Mouse (Mus musculus) forebrain, embryonic 16.5 days (tissue): ENCODE data around the gene Gmfb. TPM values are rescaled to one million over a fixed set of nuclear protein-coding genes. Genes with fewer than 3 reads are reported as not detected.

Experiments used
- ATAC-seq: fragments of 200-750 bp; cut with Nextera tagmentation; 2 replicates; pipeline ENCODE4 v1.8.0; 2017; ENCODE audit warnings: mild to moderate bottlenecking, moderate library complexity
- H3K27ac ChIP-seq: fragments of 300-500 bp; sonication (generic); 2 replicates; pipeline ENCODE4 v1.5.1; 2014; ENCODE audit warnings: low read length, control low read depth
- H3K27me3 ChIP-seq: fragments of 300-500 bp; sonication (generic); replicated peaks from 2 replicates; pipeline ENCODE4 v1.6.1; 2014; ENCODE audit warnings: low read length; ENCODE audit not compliant: control insufficient read depth, insufficient read depth
- H3K36me3 ChIP-seq: fragments of 300-500 bp; sonication (generic); 2 replicates; pipeline ENCODE4 v1.6.1; 2014; ENCODE audit not compliant: control insufficient read depth, insufficient read depth
- H3K4me1 ChIP-seq: fragments of 300-500 bp; sonication (generic); replicated peaks from 2 replicates; pipeline ENCODE4 v1.6.1; 2014; ENCODE audit warnings: low read length; ENCODE audit not compliant: control insufficient read depth, insufficient read depth
- H3K4me2 ChIP-seq: fragments of 300-500 bp; sonication (generic); 2 replicates; pipeline ENCODE4 v1.6.1; 2014; ENCODE audit warnings: mild to moderate bottlenecking, low read length, control low read depth
- H3K4me3 ChIP-seq: fragments of 300-500 bp; sonication (generic); replicated peaks from 2 replicates; pipeline ENCODE4 v1.5.1; 2014; ENCODE audit warnings: mild to moderate bottlenecking, low read length, control low read depth
- H3K9ac ChIP-seq: fragments of 300-500 bp; sonication (generic); replicated peaks from 2 replicates; pipeline ENCODE4 v1.6.1; 2014; ENCODE audit warnings: low read depth, low read length, control low read depth
- H3K9me3 ChIP-seq: fragments of 300-500 bp; sonication (generic); 2 replicates; pipeline ENCODE4 v1.6.1; 2016; ENCODE audit warnings: low read length; ENCODE audit not compliant: control insufficient read depth
- WGBS: fragments of 180-500 bp; shearing (Covaris S2); extraction: QIAGEN DNeasy Blood & Tissue Kit; methylation state at CpG from one replicate; pipeline ENCODE4 v1.1.7; 2014; 5-methylcytosine and 5-hydroxymethylcytosine counted together
- polyA plus RNA-seq: library from polyadenylated mRNA; unstranded; fragments of >200 nt; fragmentation: Nextera tagmentation; extraction: Ambion mirVana; gene quantifications from 2 replicates; pipeline ENCODE4 v1.2.1, GENCODE M21; 2015

Gmfb gene
- polyA plus RNA-seq, 1 experiment from 2014 or later = 128 TPM

DNA sequence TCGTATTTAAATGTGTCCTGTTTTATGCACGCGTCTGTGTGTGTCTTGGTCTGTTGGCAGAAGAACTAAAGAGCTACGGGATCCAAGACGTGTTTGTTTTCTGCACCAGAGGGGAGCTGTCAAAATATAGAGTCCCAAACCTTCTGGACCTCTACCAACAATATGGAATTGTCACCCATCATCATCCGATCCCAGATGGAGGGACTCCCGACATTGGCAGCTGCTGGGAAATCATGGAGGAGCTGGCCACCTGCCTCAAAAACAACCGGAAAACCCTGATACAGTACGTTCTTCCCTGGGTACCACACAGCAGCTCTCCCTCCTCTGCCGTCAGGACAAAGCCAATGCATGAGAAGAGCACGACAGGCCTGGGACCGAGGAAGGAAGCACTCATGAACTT is 54.9 kb downstream of the Gmfb start:
- 44% methylated on average over 12 of the region's 12 CpGs for WGBS
- peaks cover 3% of the 10 kb centered on the region; the same call in 1 of the 2 replicates for H3K4me1 ChIP-seq
- no peak overlapping the region for H3K4me2 ChIP-seq
- no peak overlapping the region for H3K27ac ChIP-seq
- H3K9me3 ChIP-seq = no peaks in the 10 kb centered on the region
- no peaks in the 10 kb centered on the region for H3K36me3 ChIP-seq
- peak; percentile 92 for ATAC-seq
- H3K9ac ChIP-seq = no peak overlapping the region
- no peak overlapping the region for H3K4me3 ChIP-seq
- H3K27me3 ChIP-seq = peaks cover 10% of the 10 kb centered on the region; the same call in 1 of the 2 replicates

- ATAC-seq = no peak
- H3K4me1 ChIP-seq = peaks cover 7% of the 10 kb centered on the region
- no peak overlapping the region for H3K27ac ChIP-seq
- 39% methylated on average over 6 of the region's 6 CpGs for WGBS
- H3K27me3 ChIP-seq = peaks cover 5% of the 10 kb centered on the region; the same call in 1 of the 2 replicates
- peak overlapping the region; percentile 52; the same call in 1 of the 2 replicates for H3K9ac ChIP-seq
- H3K36me3 ChIP-seq = no peaks in the 10 kb centered on the region
- peak overlapping the region; percentile 63 for H3K4me3 ChIP-seq
- H3K9me3 ChIP-seq = no peaks in the 10 kb centered on the region; the same call in 1 of the 2 replicates
- H3K4me2 ChIP-seq = peak overlapping the region; percentile 63
Observed at GRCm38 (mm10) chr14:46761186-46761585, 60.9 kb downstream of the Gmfb start.

- H3K27me3 ChIP-seq = peaks cover 5% of the 10 kb centered on the region; the same call in 1 of the 2 replicates
- H3K4me2 ChIP-seq = peak within 1 kb of the TSS; percentile 63
- no peaks in the 10 kb centered on the region for H3K36me3 ChIP-seq
- H3K4me3 ChIP-seq = peak within 1 kb of the TSS; percentile 63
- peak; percentile 100 for ATAC-seq
- H3K9me3 ChIP-seq = no peaks in the 10 kb centered on the region; the same call in 1 of the 2 replicates
- WGBS = under 1% methylated on average over 51 of the region's 54 CpGs
- peak within 1 kb of the TSS; percentile 52 for H3K9ac ChIP-seq
- no peak within 1 kb of the TSS for H3K27ac ChIP-seq
- H3K4me1 ChIP-seq = peaks cover 7% of the 10 kb centered on the region
Observed at GRCm38 (mm10) chr14:46760355-46761029, 61.5 kb downstream of the Gmfb start, which contains the start of gene Cdkn3. Gene Cdkn3, plus strand, starts transcription at chr14:46760541.

DNA sequence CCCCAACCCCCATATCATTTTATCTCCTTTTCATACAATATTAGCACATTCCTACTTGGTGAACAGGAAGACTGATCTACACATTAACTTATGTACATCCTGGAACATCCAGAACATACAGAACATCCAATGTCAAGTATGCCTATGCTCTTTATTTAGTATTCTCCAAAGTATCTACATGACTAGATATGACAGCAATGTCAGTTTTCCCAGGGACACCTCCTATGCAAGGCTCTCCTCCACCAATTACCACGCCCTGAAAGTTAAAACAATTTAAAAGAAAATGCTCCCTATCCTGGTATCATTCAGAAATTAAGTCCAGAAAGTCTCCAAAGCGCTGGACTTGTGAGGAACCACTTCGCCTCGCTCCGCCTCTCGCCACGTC is 62.1 kb downstream of the Gmfb start:
- no peak overlapping the region for H3K9ac ChIP-seq
- no peak for ATAC-seq
- WGBS = 2% methylated on average over 7 of the region's 7 CpGs
- peak overlapping the region; percentile 63 for H3K4me2 ChIP-seq
- H3K9me3 ChIP-seq = no peaks in the 10 kb centered on the region; the same call in 1 of the 2 replicates
- H3K27me3 ChIP-seq = peaks cover 5% of the 10 kb centered on the region; the same call in 1 of the 2 replicates
- peaks cover 7% of the 10 kb centered on the region for H3K4me1 ChIP-seq
- no peaks in the 10 kb centered on the region for H3K36me3 ChIP-seq
- peak overlapping the region; percentile 63 for H3K4me3 ChIP-seq
- no peak overlapping the region for H3K27ac ChIP-seq

Other genes starting within 250 kb of the Gmfb start
- gene Cdkn3, start 61.7 kb downstream of the Gmfb start, polyA plus RNA-seq = 14.0 and 16.3 TPM in 2 replicates
- gene Cnih1, start 33.8 kb downstream of the Gmfb start, polyA plus RNA-seq = 155 and 159 TPM in 2 replicates
- 12.0 and 13.0 TPM in 2 replicates for gene Cgrrf1, start 9.9 kb upstream of the Gmfb start, polyA plus RNA-seq
- gene Samd4, start 60.6 kb upstream of the Gmfb start, polyA plus RNA-seq = 5.9 and 6.6 TPM in 2 replicates